Mouse (Mus musculus) lung, postnatal 0 days (tissue): ENCODE data around the gene BC049762. TPM values are rescaled to one million over a fixed set of nuclear protein-coding genes. Genes with fewer than 3 reads are reported as not detected.

Experiments used
- ATAC-seq: fragments of 200-750 bp; cut with Nextera tagmentation; 2 replicates; pipeline ENCODE4 v1.8.0; 2017; ENCODE audit warnings: moderate library complexity
- DNase-seq: peaks from one replicate; pipeline ENCODE4 v3.0.0-alpha.2; 2016; ENCODE audit warnings: low spot score
- H3K27ac ChIP-seq: fragments of 300-500 bp; sonication (generic); 2 replicates; pipeline ENCODE4 v1.5.1; 2014; ENCODE audit warnings: antibody characterized with exemption, mild to moderate bottlenecking, low read length, mixed read lengths
- H3K27me3 ChIP-seq: fragments of 300-500 bp; sonication (generic); replicated peaks from 2 replicates; pipeline ENCODE4 v1.6.1; 2014; ENCODE audit warnings: low read length, mixed read lengths; ENCODE audit not compliant: insufficient read depth
- H3K36me3 ChIP-seq: fragments of 300-500 bp; sonication (generic); 2 replicates; pipeline ENCODE4 v1.6.1; 2014; ENCODE audit warnings: low read length, mixed read lengths; ENCODE audit not compliant: insufficient read depth
- H3K4me1 ChIP-seq: fragments of 300-500 bp; sonication (generic); 2 replicates; pipeline ENCODE4 v1.6.1; 2014; ENCODE audit warnings: antibody characterized with exemption, low read depth, low read length, mixed read lengths; ENCODE audit not compliant: insufficient read depth
- H3K4me2 ChIP-seq: fragments of 300-500 bp; sonication (generic); replicated peaks from 2 replicates; pipeline ENCODE4 v1.6.1; 2014; ENCODE audit warnings: low read depth, mild to moderate bottlenecking, low read length, moderate library complexity, mixed read lengths
- H3K4me3 ChIP-seq: fragments of 300-500 bp; sonication (generic); 2 replicates; pipeline ENCODE4 v1.5.1; 2014; ENCODE audit warnings: low read depth, low read length
- H3K9ac ChIP-seq: fragments of 300-500 bp; sonication (generic); replicated peaks from 2 replicates; pipeline ENCODE4 v1.6.1; 2014; ENCODE audit warnings: low read depth, mild to moderate bottlenecking
- H3K9me3 ChIP-seq: fragments of 300-500 bp; sonication (generic); 2 replicates; pipeline ENCODE4 v1.6.1; 2016; ENCODE audit warnings: low read length, mixed read lengths
- CTCF ChIP-seq: IDR thresholded peaks from 2 replicates; pipeline ENCODE4 v1.5.1; 2016; ENCODE audit warnings: antibody characterized with exemption, mild to moderate bottlenecking
- EP300 ChIP-seq: IDR thresholded peaks from 2 replicates; pipeline ENCODE4 v1.6.1; 2016; ENCODE audit warnings: antibody characterized with exemption, mild to moderate bottlenecking, control low read depth
- WGBS: fragments of 180-500 bp; shearing (Covaris S2); extraction: QIAGEN DNeasy Blood & Tissue Kit; methylation state at CpG from one replicate; pipeline ENCODE4 v1.1.7; 2014; 5-methylcytosine and 5-hydroxymethylcytosine counted together
- polyA plus RNA-seq: library from polyadenylated mRNA; unstranded; fragments of >200 nt; fragmentation: Nextera tagmentation; extraction: Ambion mirVana; gene quantifications from 2 replicates; pipeline ENCODE4 v1.2.1, GENCODE M21; 2015

BC049762 gene
- polyA plus RNA-seq, 1 experiment from 2014 or later = 0.72 TPM

DNA sequence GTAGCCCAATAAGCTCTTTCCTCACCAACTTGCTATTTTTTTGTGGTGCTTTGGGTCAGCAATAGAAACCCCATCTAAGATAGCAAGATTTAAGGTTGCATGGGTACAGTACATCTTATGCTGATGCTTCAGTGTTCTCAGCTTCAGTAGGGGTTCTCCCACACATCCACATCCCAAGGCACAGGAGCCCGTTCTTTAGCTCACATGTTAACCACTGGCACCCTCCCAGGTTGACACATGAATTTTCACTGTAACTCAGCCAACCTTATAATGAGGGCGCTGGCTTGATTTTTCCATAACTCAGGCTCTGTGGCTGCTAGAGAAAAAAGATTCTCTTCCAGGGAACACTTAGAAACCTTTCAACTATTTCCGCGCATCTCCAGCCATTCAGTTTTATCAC lies 35.7 kb downstream of the BC049762 start:
- H3K9me3 ChIP-seq = no peaks in the 10 kb centered on the region

DNA sequence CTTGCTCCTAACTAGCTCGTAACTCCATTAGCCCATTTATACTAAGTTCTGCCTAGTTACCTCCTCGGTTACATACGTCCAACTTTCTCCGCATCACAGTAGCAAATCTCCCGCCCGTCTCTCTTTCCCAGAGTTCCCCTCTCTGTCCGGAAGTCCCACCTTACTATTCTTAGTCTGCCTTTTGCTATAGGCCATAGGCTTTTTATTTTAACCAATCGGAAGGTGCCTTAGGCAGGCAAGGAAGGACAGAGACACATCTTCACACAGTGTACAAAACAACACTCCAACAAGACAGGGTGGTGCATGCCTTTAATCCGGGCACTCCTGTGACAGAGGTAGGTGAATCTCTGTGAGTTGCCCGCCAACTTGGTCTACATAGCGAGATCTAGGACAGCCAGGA lies 42.5 kb downstream of the BC049762 start, which contains the start of gene Gm12569:
TSS of gene Gm12569 (plus strand) at position 166 of the 400 bp plus-strand sequence.
- 94% methylated on average over 11 of the region's 11 CpGs for WGBS
- Histone ChIP-seq H3K4me3 (no peak within 1 kb of the TSS), H3K36me3 (no peaks in the 10 kb centered on the region), H3K27me3 (no peaks in the 10 kb centered on the region), H3K4me1 (no peaks in the 10 kb centered on the region), H3K9me3 (no peaks in the 10 kb centered on the region), H3K27ac (no peak within 1 kb of the TSS), H3K4me2 (no peak within 1 kb of the TSS), H3K9ac (no peak within 1 kb of the TSS)
- DNase-seq (no peak), ATAC-seq (no peak)
- TF ChIP-seq CTCF (no peak), EP300 (no peak)

More for the DNA sequence above, 35.7 kb downstream of the BC049762 start:
- ATAC-seq (no peak), DNase-seq (no peak)
- TF ChIP-seq EP300 (no peak), CTCF (no peak)
- no peak overlapping the region for H3K9ac ChIP-seq
- no peaks in the 10 kb centered on the region for H3K36me3 ChIP-seq
- H3K4me2 ChIP-seq = no peak overlapping the region
- H3K4me3 ChIP-seq = no peak overlapping the region
- H3K27ac ChIP-seq = no peak overlapping the region
- H3K27me3 ChIP-seq = no peaks in the 10 kb centered on the region
- 78% methylated on average over 4 of the region's 4 CpGs for WGBS
- H3K4me1 ChIP-seq = no peaks in the 10 kb centered on the region

DNA sequence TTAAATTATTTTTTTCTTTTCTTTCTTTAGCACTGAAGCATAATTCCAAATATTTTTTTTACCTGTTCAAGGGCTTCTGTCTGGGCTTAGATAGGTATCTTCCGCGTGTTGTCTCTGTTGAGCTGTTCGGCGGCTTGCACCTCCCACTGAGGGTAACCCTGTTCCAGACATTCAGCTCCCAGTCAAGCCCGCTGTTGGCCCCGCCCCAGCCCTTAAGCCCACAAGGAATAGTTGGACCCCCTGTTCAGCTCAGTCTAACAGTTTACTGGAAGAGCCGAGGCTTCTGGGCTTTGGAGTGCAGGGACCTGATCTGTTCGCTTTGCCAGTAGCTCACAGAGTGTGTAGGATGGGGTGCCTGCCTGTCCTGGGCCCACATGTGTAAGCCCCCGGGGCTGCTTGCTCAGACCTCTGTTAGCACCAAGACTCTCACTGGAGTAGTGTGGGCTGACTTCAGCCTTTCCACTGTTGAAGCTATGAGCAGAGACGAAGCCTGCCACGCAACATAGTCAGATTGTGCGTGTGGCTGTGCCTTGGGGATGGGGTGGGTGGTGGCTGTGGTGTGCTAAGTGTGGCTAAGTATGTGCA lies 43.4 kb downstream of the BC049762 start:
- WGBS = 75% methylated on average over 12 of the region's 12 CpGs
- no peaks in the 10 kb centered on the region for H3K36me3 ChIP-seq

DNA sequence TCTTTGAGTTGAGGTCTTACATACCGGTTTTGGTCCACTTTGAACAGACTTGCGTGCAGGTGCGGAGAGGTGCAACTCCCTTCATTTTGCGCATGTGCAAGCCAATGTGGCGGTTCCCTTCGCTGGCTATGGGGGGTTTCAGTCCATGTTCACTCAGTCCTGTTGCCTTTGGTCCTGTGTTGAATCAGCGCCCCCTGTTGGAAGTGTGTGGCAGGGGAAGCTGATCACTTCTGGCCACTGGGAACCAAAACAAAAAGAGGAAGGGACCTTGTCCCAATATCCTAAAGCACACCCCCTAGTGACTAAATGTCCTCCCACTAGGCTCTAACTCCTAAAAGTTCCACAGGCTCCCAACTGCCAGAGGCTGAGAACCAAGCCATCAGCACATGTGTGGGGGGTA lies 48.8 kb downstream of the BC049762 start:
- no peak overlapping the region for H3K4me3 ChIP-seq
- 86% methylated on average over 7 of the region's 7 CpGs for WGBS
- no peaks in the 10 kb centered on the region for H3K4me1 ChIP-seq
- no peak overlapping the region for H3K4me2 ChIP-seq
- no peak for DNase-seq
- H3K36me3 ChIP-seq = no peaks in the 10 kb centered on the region
- no peak overlapping the region for H3K9ac ChIP-seq
- no peak for ATAC-seq
- H3K27me3 ChIP-seq = no peaks in the 10 kb centered on the region
- H3K27ac ChIP-seq = no peak overlapping the region
- H3K9me3 ChIP-seq = no peaks in the 10 kb centered on the region
- TF ChIP-seq CTCF (no peak), EP300 (no peak)

More for the DNA sequence above, 43.4 kb downstream of the BC049762 start:
- DNase-seq (no peak), ATAC-seq (no peak)
- Histone ChIP-seq H3K4me3 (no peak overlapping the region), H3K4me1 (no peaks in the 10 kb centered on the region), H3K27me3 (no peaks in the 10 kb centered on the region), H3K27ac (no peak overlapping the region), H3K9ac (no peak overlapping the region), H3K4me2 (no peak overlapping the region), H3K9me3 (no peaks in the 10 kb centered on the region)
- TF ChIP-seq EP300 = no peak
- no peak for TF ChIP-seq CTCF

DNA sequence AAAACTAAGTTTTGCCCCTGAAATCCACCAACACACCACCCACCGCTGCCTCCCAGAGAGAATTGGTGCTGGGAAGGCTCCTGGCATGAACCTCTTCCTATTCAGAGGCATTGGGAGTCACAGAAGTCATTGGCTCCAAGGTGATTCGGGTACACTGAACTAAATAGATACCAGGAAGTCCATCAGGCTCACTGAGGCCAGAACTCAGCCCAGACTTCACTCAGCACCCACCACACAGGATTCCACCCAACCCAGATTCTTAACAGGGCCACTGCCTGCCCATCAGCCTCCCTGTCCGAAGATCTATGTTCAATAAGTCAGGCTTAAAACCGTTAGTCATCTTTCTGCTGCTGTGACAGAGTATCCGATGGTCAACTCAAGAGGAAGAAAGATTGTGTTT lies 51.4 kb downstream of the BC049762 start:
- TF ChIP-seq EP300 = no peak
- TF ChIP-seq CTCF = no peak
- 81% methylated on average over 5 of the region's 5 CpGs for WGBS

DNA sequence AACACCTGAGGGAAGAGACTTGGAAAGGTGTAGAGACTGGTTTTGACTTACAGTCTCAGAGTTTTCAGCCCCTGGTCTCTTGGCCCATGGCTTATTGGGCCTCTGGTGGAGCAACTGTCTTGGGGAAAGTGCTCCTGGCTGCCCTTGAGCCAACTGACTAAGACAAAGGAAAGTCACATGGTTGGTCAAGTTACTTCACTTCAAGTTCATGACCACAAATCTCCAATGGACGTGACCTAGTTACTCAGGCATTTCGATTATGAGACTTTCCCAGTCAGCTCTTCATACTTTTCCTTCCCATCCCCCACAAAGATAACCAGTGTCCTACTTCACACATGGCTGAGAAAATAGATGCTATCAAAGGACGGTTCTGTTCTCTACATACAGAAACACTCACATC lies 55.1 kb downstream of the BC049762 start:
- no peak for DNase-seq
- no peak overlapping the region for H3K4me2 ChIP-seq
- no peaks in the 10 kb centered on the region for H3K9me3 ChIP-seq
- no peak overlapping the region for H3K9ac ChIP-seq
- no peak overlapping the region for H3K27ac ChIP-seq
- no peak overlapping the region for H3K4me3 ChIP-seq
- no peak for ATAC-seq
- H3K4me1 ChIP-seq = no peaks in the 10 kb centered on the region
- no peaks in the 10 kb centered on the region for H3K27me3 ChIP-seq
- TF ChIP-seq CTCF = no peak
- no peak for TF ChIP-seq EP300
- H3K36me3 ChIP-seq = no peaks in the 10 kb centered on the region
- WGBS = 64% methylated on average over 3 of the region's 3 CpGs

More for the DNA sequence above, 51.4 kb downstream of the BC049762 start:
- no peak for DNase-seq
- Histone ChIP-seq H3K4me3 (no peak overlapping the region), H3K9me3 (no peaks in the 10 kb centered on the region), H3K27me3 (no peaks in the 10 kb centered on the region), H3K4me2 (no peak overlapping the region), H3K27ac (no peak overlapping the region), H3K9ac (no peak overlapping the region), H3K36me3 (no peaks in the 10 kb centered on the region), H3K4me1 (no peaks in the 10 kb centered on the region)
- no peak for ATAC-seq

Other genes with a start within 250 kb of the BC049762 start
- gene Olfr54, start 248.8 kb downstream of the BC049762 start, polyA plus RNA-seq = not detected in 2 replicates
- not detected in 2 replicates for gene Olfr1375, start 214.9 kb downstream of the BC049762 start, polyA plus RNA-seq
- 5.7 and 5.9 TPM in 2 replicates for gene Zfp354a, start 203.8 kb downstream of the BC049762 start, polyA plus RNA-seq
- gene Gm12569, start 42.6 kb downstream of the BC049762 start, polyA plus RNA-seq = not detected in 2 replicates
- 93.4 and 101 TPM in 2 replicates for gene Clk4, start 1.3 kb downstream of the BC049762 start, polyA plus RNA-seq
- 17.2 and 18.2 TPM in 2 replicates for gene Col23a1, start 26.9 kb upstream of the BC049762 start, polyA plus RNA-seq